Mouse (Mus musculus) MEL (cell line): Measurements from ENCODE around the gene Eif4e1b. TPM values are rescaled to one million over a fixed set of nuclear protein-coding genes. Genes with fewer than 3 reads are reported as not detected.

Experiments
- DNase-seq: peaks from one replicate; pipeline ENCODE4 v3.0.0; 2011; ENCODE audit warnings: low read depth, low spot score
- H3K27ac ChIP-seq: 2 replicates; pipeline ENCODE4 v1.5.1; 2012; ENCODE audit warnings: low read depth, mild to moderate bottlenecking, control low read depth, low read length, moderate library complexity; ENCODE audit not compliant: control insufficient read depth
- H3K27me3 ChIP-seq, 2 experiments: fragments of 150-350 bp in 1 of 2; sonication (generic) in 1 of 2; 2 replicates each; pipeline ENCODE4 v1.6.1; 2012; ENCODE audit warnings: low read length in 2 of 2, mild to moderate bottlenecking in 2 of 2, improper control_type of control experiment in 1 of 2, moderate library complexity in 1 of 2; ENCODE audit not compliant: insufficient read depth in 2 of 2, control insufficient read depth in 1 of 2
- H3K36me3 ChIP-seq, 2 experiments: 2 replicates each; pipeline ENCODE4 v1.6.1; 2012 to 2014; ENCODE audit warnings: low read length in 2 of 2, improper control_type of control experiment in 1 of 2, inconsistent platforms in 1 of 2, mild to moderate bottlenecking in 1 of 2; ENCODE audit not compliant: insufficient read depth in 2 of 2, control insufficient read depth in 1 of 2
- H3K4me1 ChIP-seq, 2 experiments: fragments of 150-350 bp in 1 of 2; sonication (generic) in 1 of 2; 2 replicates each; pipeline ENCODE4 v1.6.1; 2012; ENCODE audit warnings: low read length in 2 of 2, improper control_type of control experiment in 1 of 2, mild to moderate bottlenecking in 1 of 2; ENCODE audit not compliant: insufficient read depth in 2 of 2, control insufficient read depth in 1 of 2
- H3K4me3 ChIP-seq, 2 experiments: fragments of 150-350 bp in 1 of 2; sonication (generic) in 1 of 2; 2 replicates each; pipeline ENCODE4 v1.5.1; 2012; ENCODE audit warnings: low read depth in 2 of 2, low read length in 2 of 2, mild to moderate bottlenecking in 2 of 2, moderate library complexity in 2 of 2, control low read depth in 1 of 2, improper control_type of control experiment in 1 of 2; ENCODE audit not compliant: control insufficient read depth in 1 of 2, insufficient read depth in 1 of 2
- H3K79me2 ChIP-seq: 2 replicates; pipeline ENCODE4 v1.6.1; 2012; ENCODE audit warnings: mild to moderate bottlenecking, low read length, moderate library complexity; ENCODE audit not compliant: control insufficient read depth, poor library complexity, insufficient read depth
- H3K9ac ChIP-seq: 2 replicates; pipeline ENCODE4 v1.6.1; 2012; ENCODE audit warnings: low read depth, mild to moderate bottlenecking, control low read depth, low read length, moderate library complexity; ENCODE audit not compliant: control insufficient read depth, poor library complexity, severe bottlenecking
- H3K9me3 ChIP-seq: fragments of 150-350 bp; sonication (generic); replicated peaks from 2 replicates; pipeline ENCODE4 v1.6.1; 2012; ENCODE audit warnings: mild to moderate bottlenecking, low read length, improper control_type of control experiment, moderate library complexity; ENCODE audit not compliant: insufficient read depth
- E2F4 ChIP-seq: IDR thresholded peaks from 2 replicates; pipeline ENCODE4 v1.6.1; 2011; ENCODE audit warnings: low read depth, low read length, improper control_type of control experiment, borderline replicate concordance
- ETS1 ChIP-seq: IDR thresholded peaks from 2 replicates; pipeline ENCODE4 v1.6.1; 2012; ENCODE audit warnings: low read depth, mild to moderate bottlenecking, inconsistent platforms, low read length, improper control_type of control experiment, moderate library complexity
- HCFC1 ChIP-seq: IDR thresholded peaks from 2 replicates; pipeline ENCODE4 v1.6.1; 2012; ENCODE audit warnings: low read depth, mild to moderate bottlenecking, inconsistent platforms, low read length, improper control_type of control experiment, moderate library complexity
- JUND ChIP-seq: IDR thresholded peaks from 2 replicates; pipeline ENCODE4 v1.6.1; 2011; ENCODE audit warnings: low read depth, mild to moderate bottlenecking, improper control_type of control experiment, low read length
- MEF2A ChIP-seq: IDR thresholded peaks from 2 replicates; pipeline ENCODE4 v1.6.1; 2014; ENCODE audit warnings: low read depth, mild to moderate bottlenecking, inconsistent platforms, low read length, improper control_type of control experiment; ENCODE audit not compliant: poor library complexity, insufficient replicate concordance, severe bottlenecking; ENCODE audit errors: extremely low read depth
- MYB ChIP-seq: IDR thresholded peaks from 2 replicates; pipeline ENCODE4 v1.6.1; 2011; ENCODE audit warnings: mild to moderate bottlenecking, low read depth, low read length, improper control_type of control experiment
- NELFE ChIP-seq: IDR thresholded peaks from 2 replicates; pipeline ENCODE4 v1.6.1; 2011; ENCODE audit warnings: low read depth, low read length, improper control_type of control experiment
- POLR2A ChIP-seq, 2 experiments: IDR thresholded peaks; 2 replicates each; pipeline ENCODE4 v1.6.1; 2011 to 2012; ENCODE audit warnings: low read length in 2 of 2, mild to moderate bottlenecking in 2 of 2, control low read depth in 1 of 2, improper control_type of control experiment in 1 of 2, low read depth in 1 of 2, moderate library complexity in 1 of 2; ENCODE audit not compliant: control insufficient read depth in 1 of 2, insufficient read depth in 1 of 2, poor library complexity in 1 of 2
- POLR2AphosphoS5 ChIP-seq: IDR thresholded peaks from 2 replicates; pipeline ENCODE4 v1.6.1; 2012; ENCODE audit warnings: low read depth, borderline replicate concordance, mild to moderate bottlenecking, inconsistent platforms, low read length, moderate library complexity, mixed read lengths
- RAD21 ChIP-seq: IDR thresholded peaks from 2 replicates; pipeline ENCODE4 v1.6.1; 2011; ENCODE audit warnings: mild to moderate bottlenecking, low read depth, low read length, improper control_type of control experiment
- TCF12 ChIP-seq: IDR thresholded peaks from 2 replicates; pipeline ENCODE4 v1.6.1; 2014; ENCODE audit warnings: low read depth, mild to moderate bottlenecking, inconsistent platforms, low read length, improper control_type of control experiment, moderate library complexity
- UBTF ChIP-seq: IDR thresholded peaks from 2 replicates; pipeline ENCODE4 v1.6.1; 2012; ENCODE audit warnings: low read depth, mild to moderate bottlenecking, inconsistent platforms, low read length, improper control_type of control experiment, moderate library complexity, borderline replicate concordance; ENCODE audit not compliant: insufficient read depth
- USF1 ChIP-seq: IDR thresholded peaks from 2 replicates; pipeline ENCODE4 v1.6.1; 2014; ENCODE audit warnings: low read depth, mild to moderate bottlenecking, inconsistent platforms, low read length, improper control_type of control experiment, moderate library complexity
- ZKSCAN1 ChIP-seq: IDR thresholded peaks from 2 replicates; pipeline ENCODE4 v1.6.1; 2012; ENCODE audit warnings: low read depth, mild to moderate bottlenecking, inconsistent platforms, low read length, improper control_type of control experiment, moderate library complexity
- ZMIZ1 ChIP-seq: IDR thresholded peaks from 2 replicates; pipeline ENCODE4 v1.6.1; 2012; ENCODE audit warnings: low read depth, mild to moderate bottlenecking, inconsistent platforms, low read length, improper control_type of control experiment, moderate library complexity
- polyA plus RNA-seq, 2 experiments: library from polyadenylated mRNA; stranded (reverse) in 1 of 2; unstranded in 1 of 2; fragments of >175 nt in 1 of 2; fragments of >200 nt in 1 of 2; gene quantifications; 2 replicates each; pipeline versions ENCODE4 v1.2.1 to v1.2.4; 2012; ENCODE audit warnings: low replicate concordance in 2 of 2, low read depth in 1 of 2; ENCODE audit not compliant: insufficient read length in 2 of 2, insufficient read depth in 1 of 2, missing spikeins in 1 of 2
- total RNA-seq: library from RNA; depleted of rRNA; stranded (reverse); fragments of 300-350 nt; gene quantifications from 2 replicates; pipeline ENCODE4 v1.2.3, GENCODE M21; 2012

Gene Eif4e1b
- total and polyA plus RNA-seq, 3 experiments, result not detected

DNA sequence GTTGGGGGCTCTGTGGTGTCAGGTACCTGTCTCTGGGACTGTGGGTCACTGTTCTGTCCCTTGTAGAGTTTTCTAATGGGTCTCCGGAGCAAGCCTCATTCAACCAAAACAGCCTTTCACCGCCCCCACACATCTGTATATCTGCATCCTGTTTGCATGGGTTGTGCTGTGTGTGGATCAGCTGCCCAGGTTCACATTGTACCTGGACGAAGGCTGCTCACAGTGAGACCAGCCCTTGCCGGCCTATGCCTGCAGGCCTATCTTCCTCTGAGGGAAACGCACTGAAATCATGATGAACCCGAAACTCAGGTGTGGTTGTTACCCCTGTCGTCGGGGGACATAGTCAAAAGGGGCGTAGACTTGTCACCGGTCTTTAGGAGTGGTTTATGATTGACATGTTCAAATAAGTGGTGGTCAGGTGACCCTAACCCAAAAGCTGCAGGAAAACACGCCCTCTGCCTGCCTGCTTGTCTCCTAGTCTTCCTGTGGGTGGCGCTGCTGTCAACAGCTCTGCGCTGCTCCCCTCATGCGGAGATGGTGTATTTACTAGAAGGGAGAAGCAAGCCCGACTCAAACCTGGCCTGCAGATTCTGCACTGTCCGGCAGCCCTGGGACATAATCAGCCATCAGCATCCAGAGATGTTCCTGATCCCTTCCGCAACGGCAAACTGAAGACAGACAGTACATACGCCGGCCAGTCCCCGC is 21.5 kb downstream of the Eif4e1b start:
- DNase-seq, result no peak
- no peaks in the 10 kb centered on the region for H3K36me3 ChIP-seq
- H3K79me2 ChIP-seq, result no peaks in the 10 kb centered on the region
- H3K4me1 ChIP-seq, result no peaks in the 10 kb centered on the region
- no peaks in the 10 kb centered on the region for H3K9me3 ChIP-seq
- no peaks in the 10 kb centered on the region for H3K27me3 ChIP-seq
- TF ChIP-seq MEF2A (no peak), JUND (no peak), E2F4 (no peak), NELFE (no peak), POLR2AphosphoS5 (no peak), POLR2A (IDR thresholded peaks at IDR 0.05; ENCODE audit: control insufficient read depth in 1 of 2, insufficient read depth in 1 of 2, low read depth in 1 of 2, low read length in 2 of 2, poor library complexity in 1 of 2) (no peak), TCF12 (no peak), ETS1 (no peak), USF1 (no peak), UBTF (no peak)
- no peak overlapping the region for H3K4me3 ChIP-seq
- H3K9ac ChIP-seq, result no peak overlapping the region
- H3K27ac ChIP-seq, result no peak overlapping the region

DNA sequence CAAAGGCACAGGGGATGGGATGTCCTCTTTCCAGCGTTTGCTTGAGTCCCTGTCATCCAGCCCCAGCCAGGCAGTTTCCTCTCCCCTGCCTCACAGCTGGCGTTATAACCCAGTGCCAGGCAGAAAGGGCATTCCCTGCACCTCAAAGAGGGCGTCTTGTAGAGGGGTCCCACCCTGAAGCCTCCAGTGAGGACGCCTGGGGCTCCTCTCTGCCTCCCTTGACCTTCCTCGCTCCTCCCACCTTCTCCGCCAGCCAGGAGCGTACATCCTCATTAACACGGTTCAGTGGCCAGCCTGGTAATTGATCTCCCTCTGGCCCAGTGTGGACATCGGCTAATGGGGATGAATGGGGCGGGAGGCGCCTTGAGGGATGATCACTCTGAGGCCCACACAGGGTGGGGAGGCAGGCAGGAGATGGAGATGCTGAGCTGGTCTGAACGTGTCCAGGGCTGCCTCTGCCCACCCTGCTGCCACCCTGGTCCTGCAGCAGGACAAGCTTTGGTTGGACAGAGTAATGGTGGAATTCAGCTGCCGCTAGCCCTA is 22.7 kb downstream of the Eif4e1b start:
- H3K4me1 ChIP-seq, result no peaks in the 10 kb centered on the region
- H3K9ac ChIP-seq, result no peak overlapping the region
- no peaks in the 10 kb centered on the region for H3K36me3 ChIP-seq
- no peaks in the 10 kb centered on the region for H3K27me3 ChIP-seq
- no peak for DNase-seq
- no peak overlapping the region for H3K27ac ChIP-seq
- TF ChIP-seq TCF12 (no peak), ZMIZ1 (no peak)
- no peak overlapping the region for H3K4me3 ChIP-seq
- no peaks in the 10 kb centered on the region for H3K9me3 ChIP-seq
- H3K79me2 ChIP-seq, result no peaks in the 10 kb centered on the region

DNA sequence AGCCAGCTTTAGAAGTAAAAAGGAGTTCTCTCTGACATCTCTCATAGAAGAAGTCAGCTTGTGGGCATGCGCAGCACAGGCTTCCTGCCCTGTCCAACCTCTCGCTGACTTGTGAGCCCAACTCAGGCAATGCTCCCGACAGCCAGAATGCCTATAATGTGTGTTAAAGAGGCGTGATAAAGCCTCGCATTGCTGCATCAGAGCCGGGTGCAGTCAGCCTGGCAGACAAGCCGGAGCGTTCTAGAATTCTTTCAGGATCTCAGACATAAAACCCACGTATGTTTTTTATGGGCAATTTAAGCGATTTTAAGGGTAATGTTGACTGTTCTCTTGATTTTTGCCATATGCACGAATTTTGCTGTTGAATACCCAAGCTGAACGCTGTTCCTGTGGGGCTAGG is 24.3 kb downstream of the Eif4e1b start:
- TF ChIP-seq RAD21, result no peak
- TF ChIP-seq MYB, result no peak
- TF ChIP-seq HCFC1, result no peak
- TF ChIP-seq ZKSCAN1, result no peak
- H3K4me1 ChIP-seq, result no peaks in the 10 kb centered on the region
- H3K9me3 ChIP-seq, result no peaks in the 10 kb centered on the region
- no peak overlapping the region for H3K27ac ChIP-seq
- no peak for DNase-seq
- H3K9ac ChIP-seq, result no peak overlapping the region
- H3K4me3 ChIP-seq, result no peak overlapping the region
- H3K79me2 ChIP-seq, result no peaks in the 10 kb centered on the region
- H3K36me3 ChIP-seq, result no peaks in the 10 kb centered on the region
- no peaks in the 10 kb centered on the region for H3K27me3 ChIP-seq
